Mouse (Mus musculus) testis, adult 2 months (tissue): ENCODE measurements around the gene Gm10198. TPM values are rescaled to one million over a fixed set of nuclear protein-coding genes. Genes with fewer than 3 reads are reported as not detected.

Experiments
- H3K27ac ChIP-seq: fragments of 200-500 bp; 2 replicates; pipeline ENCODE4 v1.5.1; 2012; ENCODE audit warnings: low read depth, low read length; ENCODE audit not compliant: control insufficient read depth, insufficient read depth
- H3K27me3 ChIP-seq: fragments of 200-500 bp; 2 replicates; pipeline ENCODE4 v1.6.1; 2012; ENCODE audit warnings: mild to moderate bottlenecking, low read length, moderate library complexity; ENCODE audit not compliant: control insufficient read depth, insufficient read depth
- H3K36me3 ChIP-seq: fragments of 200-500 bp; 2 replicates; pipeline ENCODE4 v1.6.1; 2012; ENCODE audit warnings: mild to moderate bottlenecking, low read length; ENCODE audit not compliant: control insufficient read depth, insufficient read depth
- H3K4me1 ChIP-seq: fragments of 200-500 bp; 2 replicates; pipeline ENCODE4 v1.6.1; 2012; ENCODE audit warnings: low read length; ENCODE audit not compliant: control insufficient read depth, insufficient read depth
- H3K4me3 ChIP-seq: fragments of 200-500 bp; 2 replicates; pipeline ENCODE4 v1.5.1; 2012; ENCODE audit warnings: low read depth, mild to moderate bottlenecking, low read length, moderate library complexity, mixed read lengths; ENCODE audit not compliant: control insufficient read depth
- CTCF ChIP-seq: fragments of 200-500 bp; IDR thresholded peaks from 2 replicates; pipeline ENCODE4 v1.5.1; 2012; ENCODE audit warnings: low read depth, mild to moderate bottlenecking, inconsistent platforms, low read length, moderate library complexity; ENCODE audit not compliant: control insufficient read depth, insufficient read depth, insufficient replicate concordance
- POLR2A ChIP-seq: fragments of 200-500 bp; IDR thresholded peaks from 2 replicates; pipeline ENCODE4 v1.6.1; 2012; ENCODE audit warnings: low read depth, mild to moderate bottlenecking, inconsistent platforms, low read length, moderate library complexity; ENCODE audit not compliant: control insufficient read depth
- polyA plus RNA-seq: library from polyadenylated mRNA; depleted of rRNA; stranded (reverse); fragments of >200 nt; gene quantifications from 2 replicates; pipeline ENCODE4 v1.2.3, GENCODE M21; 2012; rRNA removed

Gene Gm10198
- polyA plus RNA-seq, 1 experiment = not detected

GRCm38 (mm10) chr13:111620433-111620832 is 27.8 kb downstream of the Gm10198 start:
- no peak overlapping the region for H3K27ac ChIP-seq
- H3K27me3 ChIP-seq = no peaks in the 10 kb centered on the region
- no peaks in the 10 kb centered on the region for H3K4me1 ChIP-seq
- no peaks in the 10 kb centered on the region for H3K36me3 ChIP-seq
- no peak for TF ChIP-seq CTCF
- no peak for TF ChIP-seq POLR2A
- H3K4me3 ChIP-seq = no peak overlapping the region

DNA sequence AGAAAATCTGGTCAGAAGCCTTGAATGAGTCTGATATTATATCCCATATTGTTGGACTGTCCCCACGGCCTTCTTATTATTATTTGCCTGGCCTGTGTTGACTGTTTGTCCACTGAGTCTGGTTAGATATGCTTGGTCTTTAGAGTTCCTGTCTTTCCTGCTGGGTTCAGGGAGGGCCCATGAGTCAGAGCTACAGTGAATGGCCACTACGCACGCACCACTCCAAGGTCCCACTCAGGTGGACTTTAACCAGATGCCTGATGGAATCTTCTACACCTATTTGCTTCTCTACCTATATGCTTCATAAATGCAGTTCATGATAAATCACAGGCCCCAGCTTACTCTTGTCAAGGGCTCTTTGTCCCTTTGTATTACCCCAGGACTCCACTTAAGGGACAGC is 29.8 kb downstream of the Gm10198 start:
- no peaks in the 10 kb centered on the region for H3K36me3 ChIP-seq
- no peak overlapping the region for H3K27ac ChIP-seq
- H3K27me3 ChIP-seq = no peaks in the 10 kb centered on the region
- TF ChIP-seq POLR2A (no peak), CTCF (no peak)
- H3K4me1 ChIP-seq = peaks cover under 1% of the 10 kb centered on the region; the same call in 1 of the 2 replicates
- H3K4me3 ChIP-seq = no peak overlapping the region

- Histone ChIP-seq H3K4me1 (peaks cover 5% of the 10 kb centered on the region), H3K27ac (no peak overlapping the region), H3K36me3 (no peaks in the 10 kb centered on the region), H3K4me3 (no peak overlapping the region), H3K27me3 (no peaks in the 10 kb centered on the region)
- TF ChIP-seq POLR2A (no peak), CTCF (no peak)
These were observed 30.5 kb downstream of the Gm10198 start for GRCm38 (mm10) chr13:111623112-111623511.

GRCm38 (mm10) chr13:111624115-111624514 is 31.5 kb downstream of the Gm10198 start:
- Histone ChIP-seq H3K27me3 (no peaks in the 10 kb centered on the region), H3K27ac (no peak overlapping the region), H3K36me3 (no peaks in the 10 kb centered on the region), H3K4me3 (no peak overlapping the region), H3K4me1 (peaks cover 5% of the 10 kb centered on the region)
- no peak for TF ChIP-seq CTCF

DNA sequence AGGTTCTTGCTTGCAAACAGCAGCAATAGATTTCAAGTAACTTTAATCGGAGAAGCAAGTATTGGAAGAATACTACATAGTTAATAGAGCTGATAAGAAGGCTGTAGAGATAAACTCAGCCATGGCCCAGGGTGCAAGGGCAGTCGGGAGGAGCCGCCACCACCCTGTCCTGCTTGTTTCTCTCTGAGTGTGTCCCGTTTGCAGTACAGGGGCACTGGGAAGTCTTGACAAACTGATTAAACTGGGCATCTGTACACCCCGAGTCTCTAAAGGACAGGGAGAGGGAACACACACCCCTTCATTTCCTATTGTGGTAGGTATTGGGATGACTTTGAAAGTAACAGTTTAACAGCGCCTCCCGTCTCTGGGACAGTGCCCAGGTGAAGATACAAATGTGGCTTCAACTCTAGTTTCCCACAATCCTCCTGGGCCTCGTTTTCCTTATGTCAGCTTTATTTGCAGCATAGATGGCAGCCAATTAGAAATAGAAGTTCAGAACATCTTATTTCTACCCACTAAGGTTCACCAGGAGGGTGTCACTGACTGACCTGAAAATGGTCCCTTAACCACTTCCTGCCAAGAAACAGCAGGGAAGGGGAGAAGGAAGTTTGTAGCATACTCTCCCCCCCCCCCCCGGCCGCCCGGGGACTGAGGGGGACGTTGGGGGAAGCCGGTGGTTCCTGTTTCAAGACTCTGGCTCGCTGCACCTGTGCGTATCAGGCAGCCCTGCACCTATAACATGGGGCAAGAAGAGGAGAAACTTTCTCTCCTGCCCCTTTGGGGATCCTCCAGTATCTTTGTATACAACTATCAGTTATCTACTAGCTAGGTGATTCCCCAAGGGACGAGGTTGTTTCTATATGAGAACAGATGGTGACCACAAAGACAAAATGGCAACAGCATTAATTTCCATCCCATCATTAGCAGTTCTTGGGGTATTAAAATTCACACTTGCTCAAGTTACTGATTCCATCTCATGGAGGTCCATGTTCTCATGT is 41.9 kb downstream of the Gm10198 start:
- Histone ChIP-seq H3K4me1 (no peaks in the 10 kb centered on the region), H3K4me3 (no peak overlapping the region), H3K27me3 (no peaks in the 10 kb centered on the region), H3K27ac (no peak overlapping the region), H3K36me3 (no peaks in the 10 kb centered on the region)
- no peak for TF ChIP-seq POLR2A
- TF ChIP-seq CTCF = no peak

DNA sequence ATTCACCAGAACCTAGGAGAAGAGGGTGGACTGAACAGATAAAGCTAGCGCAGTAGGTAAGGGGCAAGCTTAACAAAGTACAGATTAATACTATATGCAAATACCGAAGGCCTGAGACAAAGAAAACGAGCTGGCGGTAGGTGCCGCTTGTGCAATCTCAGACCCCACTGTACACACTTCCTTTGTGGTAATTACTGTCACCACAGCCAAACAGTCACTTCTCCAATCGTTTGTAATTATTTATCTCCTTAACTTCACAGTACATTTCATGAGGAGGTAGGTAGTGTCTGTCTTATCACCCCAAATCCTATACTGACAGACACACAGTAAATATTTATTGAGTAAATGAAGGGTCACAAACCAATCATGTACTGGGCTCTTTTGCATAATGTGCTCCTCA is 47.7 kb downstream of the Gm10198 start:
- no peaks in the 10 kb centered on the region for H3K4me1 ChIP-seq
- no peaks in the 10 kb centered on the region for H3K36me3 ChIP-seq
- no peak for TF ChIP-seq POLR2A
- no peak for TF ChIP-seq CTCF
- no peaks in the 10 kb centered on the region for H3K27me3 ChIP-seq
- no peak overlapping the region for H3K27ac ChIP-seq
- H3K4me3 ChIP-seq = no peak overlapping the region

Other genes starting within 250 kb of the Gm10198 start
- 24.0 and 29.9 TPM in 2 replicates for gene Gpbp1, start 102.7 kb upstream of the Gm10198 start, polyA plus RNA-seq
- not detected in 2 replicates for gene Gm49496, start 42.8 kb upstream of the Gm10198 start, polyA plus RNA-seq
- gene Mier3, start 88.2 kb downstream of the Gm10198 start, polyA plus RNA-seq = 19.2 and 23.9 TPM in 2 replicates
- gene Map3k1, start 216.2 kb downstream of the Gm10198 start, polyA plus RNA-seq = 4.1 and 5.2 TPM in 2 replicates